ENCODE assay signal across 14 mouse cellular contexts in the genomic region with DNA sequence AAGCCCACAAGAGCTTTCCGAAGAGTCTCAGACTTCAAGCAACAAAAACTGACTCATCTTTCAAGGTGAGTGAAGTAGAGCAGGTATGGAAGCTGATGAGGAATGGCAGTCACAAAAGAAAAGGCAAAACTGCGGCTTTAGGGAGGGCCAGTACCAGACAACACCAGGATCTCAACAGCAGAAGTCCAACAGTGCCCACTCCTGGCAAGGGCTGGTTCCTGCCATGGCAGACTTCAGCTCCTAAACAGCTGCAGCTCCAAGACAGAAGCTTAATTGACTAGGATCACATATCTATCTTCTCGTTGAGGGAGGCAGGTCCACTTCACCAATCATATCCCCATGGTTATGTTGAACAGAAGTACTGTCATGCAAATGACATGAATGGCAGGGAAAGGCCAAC. TPM values are rescaled to one million over a fixed set of nuclear protein-coding genes. Genes with fewer than 3 reads are reported as not detected.
A peak's percentile ranks its signal among the peaks of the same experiment; 100 is the strongest.
DNase-seq lines count a peak whose midpoint lies in the region; TF ChIP-seq lines count a peak whose summit lies in the region.
"Had no signal": no experiment of that assay in that cellular context is flagged by ENCODE, and none has a peak within 500 bp of the region (broad histone marks: within the 10 kb centered on the region; RNA-seq: fewer than 3 reads in every experiment).

No protein-coding gene starts in this region.

- no peak overlapping the region for H3K27ac ChIP-seq in layer of hippocampus, adult 2 months
- H3K27ac ChIP-seq in heart, adult 2 months = no peak overlapping the region

- no peak for TF ChIP-seq EP300 in heart, adult 2 months (IDR thresholded peaks at IDR 0.05; ENCODE audit: insufficient read depth, low read depth, low read length)

- no peak for TF ChIP-seq POLR2A in brain, embryonic 14.5 days (IDR thresholded peaks at IDR 0.05; ENCODE audit: borderline replicate concordance, extremely low read depth, insufficient read depth, insufficient read length, poor library complexity, severe bottlenecking)
- no peak for TF ChIP-seq POLR2A in heart, adult 2 months (IDR thresholded peaks at IDR 0.05; ENCODE audit: insufficient read depth, low read depth, low read length)

- intact Hi-C loops in heart, adult 2 months (cut with DNase I) = no loop called here

- no peaks in the 10 kb centered on the region for H3K4me1 ChIP-seq in heart, adult 2 months (ENCODE audit: control insufficient read depth, insufficient read depth, low read length)

- H3K27me3 ChIP-seq in heart, adult 2 months (ENCODE audit: control insufficient read depth, insufficient read depth, low read length) = no peaks in the 10 kb centered on the region

- peak; percentile 77 for TF ChIP-seq CTCF in layer of hippocampus, adult 2 months (conservative IDR thresholded peaks at IDR 0.05)
- peak; percentile 29; the same call in 1 of the 2 replicates for TF ChIP-seq CTCF in brain, embryonic 14.5 days (IDR thresholded peaks at IDR 0.05; ENCODE audit: borderline replicate concordance, extremely low read depth, insufficient read depth, insufficient read length)
- TF ChIP-seq CTCF in heart, adult 2 months (IDR thresholded peaks at IDR 0.05) = no peak

- peak; percentile 7 to 62 for DNase-seq in adrenal gland, adult (ENCODE audit: inconsistent age in 2 of 2, low spot score in 1 of 2)
- no peak for DNase-seq in adrenal gland, adult 18-20 months (ENCODE audit: low spot score in 2 of 2)
- DNase-seq in layer of hippocampus, adult 2 months (ENCODE audit: low spot score in 2 of 2) = peak in 1 of 2 experiments; percentile 48
- DNase-seq in layer of hippocampus, adult 8-10 months (ENCODE audit: low spot score in 2 of 2) = no peak
- peak; percentile 64 for DNase-seq in 3T3-L1 (ENCODE audit: low read depth, low spot score)
- DNase-seq in brain, embryonic 14.5 days (ENCODE audit: low read depth) = peak; percentile 24
- DNase-seq in heart, adult 2 months = no peak
- no peak for DNase-seq in gastrocnemius, adult 8-10 months (ENCODE audit: low spot score in 2 of 2)
- DNase-seq: gastrocnemius, postnatal 10 days; kidney, postnatal 4 days; retina, postnatal 1 day had no signal

- H3K79me2 ChIP-seq in heart, adult 2 months (replicated peaks; ENCODE audit: control insufficient read depth, insufficient read depth, low read length) = no peaks in the 10 kb centered on the region

- no peak overlapping the region for H3K4me3 ChIP-seq in layer of hippocampus, adult 2 months
- no peak overlapping the region for H3K4me3 ChIP-seq in heart, adult 2 months

- H3K9ac ChIP-seq in heart, adult 2 months (ENCODE audit: low read depth, low read length) = no peak overlapping the region

- 59% methylated on average over 3 of the region's 3 CpGs for WGBS in heart, adult 2 months

- H3K36me3 ChIP-seq in heart, adult 2 months (ENCODE audit: control insufficient read depth, insufficient read depth, low read length) = no peaks in the 10 kb centered on the region

RNA-seq across cellular contexts. Expression of gene Prlhr, which starts 45.3 kb away (rescaled TPM):
- under 1 TPM; 0.80 to 0.96 TPM for total RNA-seq in adrenal gland, adult 18-20 months (2021)
- under 1 TPM; 0.29 to 0.46 TPM for total RNA-seq in layer of hippocampus, adult 2 months (2021)
- under 1 TPM in 2 of 4 experiments, not detected in 2; 0.20 to 0.21 TPM for total RNA-seq in layer of hippocampus, adult 8-10 months (2022)
- polyA plus RNA-seq in brain, embryonic 14.5 days (2012; rRNA removed) = 1.1 and 1.2 TPM in 2 replicates
- not detected for total RNA-seq in heart, adult 2 months (2021)
- 0.09 TPM in 1 of 2 replicates, not detected in the other for polyA plus RNA-seq in heart, adult 2 months (2012; rRNA removed)
- not detected for total RNA-seq in gastrocnemius, adult 8-10 months (2022)
- total RNA-seq: common myeloid progenitor, adult 5-6 weeks; gastrocnemius, postnatal 10 days had no signal
- polyA plus RNA-seq: heart, embryonic 16.5 days; limb, embryonic 14.5 days had no signal

Comparison
In these comparisons a context has a peak if more than half of its experiments do, and no peak if none do; other contexts are left out.
1. DNase-seq: peak in adrenal gland, adult (2 of 2), 3T3-L1 (single experiment) and brain, embryonic 14.5 days (single experiment); none in adrenal gland, adult 18-20 months (0 of 2), layer of hippocampus, adult 8-10 months (0 of 2), heart, adult 2 months (0 of 2) and gastrocnemius, adult 8-10 months (0 of 2).